Mouse (Mus musculus): ENCODE data around the gene Rtn1. TPM values are rescaled to one million over a fixed set of nuclear protein-coding genes. Genes with fewer than 3 reads are reported as not detected.

Rtn1 gene
- polyA plus RNA-seq, 1 experiment = 5.6 TPM

DNA sequence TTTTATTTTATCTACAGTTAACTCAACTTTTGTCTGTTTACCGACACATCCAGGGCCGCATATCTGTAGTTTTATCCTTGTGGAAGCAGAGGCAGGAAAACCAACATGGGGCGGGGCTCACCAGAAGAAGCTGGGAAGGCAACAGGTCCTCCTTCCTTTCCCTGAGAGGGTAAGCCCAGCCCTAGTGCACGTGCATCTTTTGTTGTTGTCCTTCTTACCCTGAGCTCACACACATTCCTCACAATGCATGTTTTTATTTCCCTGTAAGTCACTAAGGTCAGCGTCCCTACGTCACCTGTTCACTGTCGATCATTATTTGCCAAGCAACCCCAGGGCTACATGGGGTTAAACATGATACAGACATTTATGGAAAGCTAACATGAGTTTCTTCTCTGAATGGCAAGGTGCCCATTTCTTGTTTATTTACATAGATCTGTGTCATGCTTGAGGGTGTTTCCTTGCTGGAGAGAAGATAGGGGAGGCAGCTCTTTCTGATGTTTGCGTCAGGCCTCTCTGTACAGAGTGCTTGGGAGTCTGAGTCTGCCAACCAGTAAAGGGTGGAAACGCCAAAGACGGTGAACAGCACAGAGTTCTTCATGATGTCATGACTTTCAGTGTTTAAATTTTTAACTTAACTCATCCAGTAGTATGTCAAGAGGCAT, 84.5 kb downstream of the Rtn1 start:
- no peaks in the 10 kb centered on the region for H3K4me1 ChIP-seq (ENCODE audit: control insufficient read depth, insufficient read depth, low read length)
- no peak overlapping the region for H3K4me3 ChIP-seq (ENCODE audit: insufficient read depth, low read depth, low read length)
- no peak overlapping the region for H3K27ac ChIP-seq (ENCODE audit: insufficient read depth, low read depth, low read length)
- no peak for DNase-seq
- H3K36me3 ChIP-seq (ENCODE audit: control insufficient read depth, insufficient read depth, low read length) = no peaks in the 10 kb centered on the region
- 68% methylated on average over 10 of the region's 10 CpGs for WGBS
- no peak for TF ChIP-seq POLR2A (IDR thresholded peaks at IDR 0.05; ENCODE audit: low read depth, low read length)
- TF ChIP-seq CTCF (conservative IDR thresholded peaks at IDR 0.05; ENCODE audit: insufficient read depth, insufficient read length, low read depth, low read length) = no peak
- no peaks in the 10 kb centered on the region for H3K27me3 ChIP-seq (replicated peaks; ENCODE audit: control insufficient read depth, insufficient read depth, low read length)

DNA sequence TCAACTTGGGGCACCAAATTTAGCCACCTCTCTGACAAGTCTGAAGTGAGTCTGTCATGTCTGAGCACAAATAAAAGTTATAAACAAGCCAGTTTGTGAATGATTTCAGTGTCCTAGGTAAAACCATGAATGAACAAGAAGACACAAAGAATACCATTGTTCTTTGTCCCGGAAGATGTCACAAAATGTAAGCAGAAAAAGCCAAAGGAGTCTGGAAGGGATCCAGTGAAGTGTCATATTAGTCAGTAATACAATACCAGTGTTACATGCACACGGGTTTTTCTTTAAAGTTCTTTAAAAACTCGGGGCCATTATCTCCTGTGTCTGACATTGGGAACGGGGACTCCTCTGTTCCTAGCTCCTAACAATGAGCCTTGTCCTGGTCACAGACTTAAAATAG, 85.1 kb downstream of the Rtn1 start:
- Histone ChIP-seq H3K27me3 (replicated peaks; ENCODE audit: control insufficient read depth, insufficient read depth, low read length) (no peaks in the 10 kb centered on the region), H3K36me3 (ENCODE audit: control insufficient read depth, insufficient read depth, low read length) (no peaks in the 10 kb centered on the region), H3K27ac (ENCODE audit: insufficient read depth, low read depth, low read length) (no peak overlapping the region), H3K4me1 (ENCODE audit: control insufficient read depth, insufficient read depth, low read length) (no peaks in the 10 kb centered on the region), H3K4me3 (ENCODE audit: insufficient read depth, low read depth, low read length) (no peak overlapping the region)
- no peak for DNase-seq
- WGBS = 48% methylated on average over 4 of the region's 4 CpGs
- TF ChIP-seq CTCF (conservative IDR thresholded peaks at IDR 0.05; ENCODE audit: insufficient read depth, insufficient read length, low read depth, low read length) (no peak), POLR2A (IDR thresholded peaks at IDR 0.05; ENCODE audit: low read depth, low read length) (no peak)

DNA sequence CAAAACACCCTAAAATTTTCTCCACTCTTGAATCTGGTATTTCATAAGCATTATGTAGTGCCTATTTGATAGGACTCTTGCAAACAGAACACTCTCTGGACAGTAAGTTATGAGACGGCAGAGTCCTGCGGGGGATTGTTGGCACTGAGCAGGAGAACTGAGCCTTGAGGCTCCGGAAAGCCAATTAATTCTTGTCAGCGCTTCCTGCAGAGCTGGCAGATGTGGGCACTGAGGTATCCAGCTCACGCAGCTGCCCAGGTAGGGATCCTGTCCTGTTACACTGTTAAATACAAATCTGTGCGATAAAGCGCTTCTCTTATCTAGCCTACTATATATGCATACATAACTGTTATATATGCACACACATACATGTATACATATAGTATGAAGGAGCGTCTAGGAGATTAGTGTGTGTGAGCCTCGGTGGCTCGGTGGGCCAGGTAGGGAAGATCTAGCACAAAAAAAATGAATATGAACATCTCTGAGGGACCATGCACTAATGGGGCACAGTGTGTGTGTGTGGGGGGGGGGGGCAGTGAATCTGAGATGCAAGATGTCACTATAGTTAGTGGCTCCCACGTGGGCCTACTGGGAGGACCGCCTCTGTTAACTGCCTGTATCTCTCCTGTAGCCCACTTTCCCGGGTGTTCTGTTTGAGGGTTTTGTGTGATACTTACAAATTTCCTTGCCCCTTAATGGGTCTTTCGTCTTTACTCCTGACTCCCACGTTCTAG, 93.0 kb downstream of the Rtn1 start:
- H3K36me3 ChIP-seq (ENCODE audit: control insufficient read depth, insufficient read depth, low read length) = no peaks in the 10 kb centered on the region
- H3K27ac ChIP-seq (ENCODE audit: insufficient read depth, low read depth, low read length) = no peak overlapping the region
- 63% methylated on average over 15 of the region's 15 CpGs for WGBS
- no peaks in the 10 kb centered on the region for H3K27me3 ChIP-seq (replicated peaks; ENCODE audit: control insufficient read depth, insufficient read depth, low read length)
- DNase-seq = no peak
- no peaks in the 10 kb centered on the region for H3K4me1 ChIP-seq (ENCODE audit: control insufficient read depth, insufficient read depth, low read length)
- TF ChIP-seq CTCF (conservative IDR thresholded peaks at IDR 0.05; ENCODE audit: insufficient read depth, insufficient read length, low read depth, low read length) (no peak), POLR2A (IDR thresholded peaks at IDR 0.05; ENCODE audit: low read depth, low read length) (no peak)
- H3K4me3 ChIP-seq (ENCODE audit: insufficient read depth, low read depth, low read length) = no peak overlapping the region

DNA sequence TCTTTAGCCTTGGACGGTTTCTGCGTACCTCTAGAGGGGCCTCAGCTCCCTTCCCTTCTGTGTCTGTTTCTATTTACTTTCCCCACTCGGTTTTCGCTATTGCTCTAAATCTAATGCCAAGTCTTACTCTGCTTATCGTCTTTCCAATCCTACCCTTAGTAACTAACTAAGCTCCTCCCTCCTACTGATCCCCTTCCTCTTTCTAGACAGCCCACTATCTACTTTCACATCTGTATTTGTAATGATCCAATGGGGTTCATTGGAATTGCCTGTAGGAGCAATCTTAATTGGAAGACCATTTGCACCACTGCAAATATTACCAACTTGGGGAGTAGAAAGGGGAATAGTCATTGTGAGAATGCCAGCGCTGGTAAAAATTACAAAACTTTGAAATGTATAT, 98.0 kb downstream of the Rtn1 start:
- Histone ChIP-seq H3K36me3 (ENCODE audit: control insufficient read depth, insufficient read depth, low read length) (no peaks in the 10 kb centered on the region), H3K4me3 (ENCODE audit: insufficient read depth, low read depth, low read length) (no peak overlapping the region), H3K4me1 (ENCODE audit: control insufficient read depth, insufficient read depth, low read length) (no peaks in the 10 kb centered on the region), H3K27me3 (replicated peaks; ENCODE audit: control insufficient read depth, insufficient read depth, low read length) (no peaks in the 10 kb centered on the region), H3K27ac (ENCODE audit: insufficient read depth, low read depth, low read length) (no peak overlapping the region)
- TF ChIP-seq CTCF (conservative IDR thresholded peaks at IDR 0.05; ENCODE audit: insufficient read depth, insufficient read length, low read depth, low read length) (no peak), POLR2A (IDR thresholded peaks at IDR 0.05; ENCODE audit: low read depth, low read length) (no peak)
- DNase-seq = no peak
- WGBS = 76% methylated on average over 6 of the region's 6 CpGs

DNA sequence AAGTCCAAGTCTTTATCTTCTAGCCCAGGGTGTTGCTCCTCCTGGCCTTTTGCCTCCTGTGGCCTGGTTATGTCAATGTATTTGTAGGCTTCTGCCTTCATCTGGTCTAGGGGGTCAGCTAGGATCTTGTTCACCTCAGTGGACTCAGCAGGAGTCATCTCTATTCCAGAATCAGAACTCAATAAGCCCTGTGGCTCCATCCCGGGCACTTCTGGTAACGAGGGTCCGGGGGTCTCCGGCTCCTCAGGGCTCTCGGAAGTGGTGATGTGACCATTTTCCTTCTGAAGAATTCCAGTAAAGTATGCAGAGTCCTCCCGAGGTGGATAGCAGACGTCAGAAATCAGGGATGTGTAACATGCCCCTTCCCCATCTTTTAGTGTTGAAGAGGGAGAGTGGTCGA, 100.3 kb downstream of the Rtn1 start:
- no peak overlapping the region for H3K27ac ChIP-seq (ENCODE audit: insufficient read depth, low read depth, low read length)
- H3K36me3 ChIP-seq (ENCODE audit: control insufficient read depth, insufficient read depth, low read length) = no peaks in the 10 kb centered on the region
- 83% methylated on average over 8 of the region's 8 CpGs for WGBS
- no peak overlapping the region for H3K4me3 ChIP-seq (ENCODE audit: insufficient read depth, low read depth, low read length)
- no peaks in the 10 kb centered on the region for H3K4me1 ChIP-seq (ENCODE audit: control insufficient read depth, insufficient read depth, low read length)
- TF ChIP-seq POLR2A (IDR thresholded peaks at IDR 0.05; ENCODE audit: low read depth, low read length) = no peak
- no peak for TF ChIP-seq CTCF (conservative IDR thresholded peaks at IDR 0.05; ENCODE audit: insufficient read depth, insufficient read length, low read depth, low read length)
- no peaks in the 10 kb centered on the region for H3K27me3 ChIP-seq (replicated peaks; ENCODE audit: control insufficient read depth, insufficient read depth, low read length)
- no peak for DNase-seq

DNA sequence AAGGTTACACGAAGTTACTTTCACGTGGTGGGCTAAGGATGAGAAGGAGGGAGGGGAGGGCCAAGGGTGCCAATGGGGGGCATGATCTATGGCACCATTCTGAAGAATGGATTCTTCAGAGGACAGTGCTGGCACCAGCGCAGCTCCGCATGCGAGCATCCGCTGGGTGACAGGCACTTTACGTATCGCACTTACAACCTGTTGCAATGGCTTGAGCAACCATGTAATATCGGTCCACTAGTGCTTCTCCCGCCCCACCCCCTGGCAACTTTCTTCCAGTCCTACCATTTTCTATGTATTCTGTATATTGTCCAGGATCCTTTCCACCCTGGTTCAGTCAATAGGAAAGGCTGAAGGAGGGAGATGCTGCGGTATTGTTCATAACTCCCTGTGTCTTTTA, 102.6 kb downstream of the Rtn1 start:
- Histone ChIP-seq H3K4me1 (ENCODE audit: control insufficient read depth, insufficient read depth, low read length) (no peaks in the 10 kb centered on the region), H3K27ac (ENCODE audit: insufficient read depth, low read depth, low read length) (no peak overlapping the region), H3K4me3 (ENCODE audit: insufficient read depth, low read depth, low read length) (no peak overlapping the region), H3K27me3 (replicated peaks; ENCODE audit: control insufficient read depth, insufficient read depth, low read length) (no peaks in the 10 kb centered on the region), H3K36me3 (ENCODE audit: control insufficient read depth, insufficient read depth, low read length) (no peaks in the 10 kb centered on the region)
- TF ChIP-seq CTCF (conservative IDR thresholded peaks at IDR 0.05; ENCODE audit: insufficient read depth, insufficient read length, low read depth, low read length) = no peak
- no peak for TF ChIP-seq POLR2A (IDR thresholded peaks at IDR 0.05; ENCODE audit: low read depth, low read length)
- 91% methylated on average over 11 of the region's 11 CpGs for WGBS
- DNase-seq = no peak

DNA sequence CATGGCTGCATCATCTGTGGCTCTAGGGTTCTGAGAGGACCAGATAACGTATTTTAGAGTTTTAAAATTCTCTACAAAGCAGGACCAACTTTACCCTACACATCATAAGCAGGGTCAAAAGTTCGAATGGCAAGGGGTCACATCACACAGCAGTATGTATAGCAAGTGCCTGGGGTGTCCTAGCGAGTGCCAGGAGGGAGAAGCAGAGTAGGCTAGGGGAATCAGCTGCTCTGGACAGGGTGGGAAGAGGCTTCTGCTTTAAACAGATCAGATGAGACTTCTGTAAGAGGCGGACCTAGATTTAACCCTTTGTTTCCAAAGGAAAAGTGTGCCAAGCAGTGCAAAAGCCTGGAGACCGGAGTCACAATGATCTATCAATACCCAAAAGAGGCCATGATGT, 103.4 kb downstream of the Rtn1 start:
- Histone ChIP-seq H3K27me3 (replicated peaks; ENCODE audit: control insufficient read depth, insufficient read depth, low read length) (no peaks in the 10 kb centered on the region), H3K36me3 (ENCODE audit: control insufficient read depth, insufficient read depth, low read length) (no peaks in the 10 kb centered on the region), H3K4me3 (ENCODE audit: insufficient read depth, low read depth, low read length) (no peak overlapping the region), H3K4me1 (ENCODE audit: control insufficient read depth, insufficient read depth, low read length) (no peaks in the 10 kb centered on the region), H3K27ac (ENCODE audit: insufficient read depth, low read depth, low read length) (no peak overlapping the region)
- TF ChIP-seq CTCF (conservative IDR thresholded peaks at IDR 0.05; ENCODE audit: insufficient read depth, insufficient read length, low read depth, low read length) (no peak), POLR2A (IDR thresholded peaks at IDR 0.05; ENCODE audit: low read depth, low read length) (no peak)
- WGBS = 67% methylated on average over 5 of the region's 5 CpGs
- no peak for DNase-seq

All from kidney, adult 2 months (tissue).